Mouse (Mus musculus) midbrain, embryonic 11.5 days (tissue): ENCODE data around the gene Adam12. TPM values are rescaled to one million over a fixed set of nuclear protein-coding genes. Genes with fewer than 3 reads are reported as not detected.

ENCODE experiments used
- ATAC-seq: fragments of 200-750 bp; cut with Nextera tagmentation; 2 replicates; pipeline ENCODE4 v1.8.0; 2017; ENCODE audit warnings: moderate TSS enrichment, moderate library complexity; ENCODE audit not compliant: low FRiP score
- DNase-seq: peaks from one replicate; pipeline ENCODE4 v3.0.0; 2015; ENCODE audit warnings: low spot score; ENCODE audit errors: missing footprints
- H3K27ac ChIP-seq: fragments of 300-500 bp; sonication (generic); 2 replicates; pipeline ENCODE4 v1.5.1; 2014; ENCODE audit warnings: low read depth, low read length
- H3K27me3 ChIP-seq: fragments of 300-500 bp; sonication (generic); 2 replicates; pipeline ENCODE4 v1.6.1; 2014; ENCODE audit warnings: mild to moderate bottlenecking, low read length, moderate library complexity, mixed read lengths; ENCODE audit not compliant: control insufficient read depth, insufficient read depth
- H3K36me3 ChIP-seq: fragments of 300-500 bp; sonication (generic); 2 replicates; pipeline ENCODE4 v1.6.1; 2014; ENCODE audit warnings: mild to moderate bottlenecking, low read length, moderate library complexity, mixed read lengths; ENCODE audit not compliant: control insufficient read depth, insufficient read depth
- H3K4me1 ChIP-seq: fragments of 300-500 bp; sonication (generic); 2 replicates; pipeline ENCODE4 v1.6.1; 2014; ENCODE audit warnings: low read length; ENCODE audit not compliant: control insufficient read depth, insufficient read depth
- H3K4me2 ChIP-seq: fragments of 300-500 bp; sonication (generic); 2 replicates; pipeline ENCODE4 v1.6.1; 2014; ENCODE audit warnings: mild to moderate bottlenecking, moderate library complexity
- H3K4me3 ChIP-seq: fragments of 300-500 bp; sonication (generic); 2 replicates; pipeline ENCODE4 v1.5.1; 2014; ENCODE audit warnings: low read depth, low read length
- H3K9ac ChIP-seq: fragments of 300-500 bp; sonication (generic); 2 replicates; pipeline ENCODE4 v1.6.1; 2014; ENCODE audit warnings: low read length
- H3K9me3 ChIP-seq: fragments of 300-500 bp; sonication (generic); 2 replicates; pipeline ENCODE4 v1.6.1; 2016; ENCODE audit warnings: low read length; ENCODE audit not compliant: control insufficient read depth
- WGBS: fragments of 180-500 bp; shearing (Covaris S2); extraction: QIAGEN DNeasy Blood & Tissue Kit; methylation state at CpG from one replicate; pipeline ENCODE4 v1.1.7; 2014; 5-methylcytosine and 5-hydroxymethylcytosine counted together
- polyA plus RNA-seq: library from polyadenylated mRNA; unstranded; fragments of >200 nt; fragmentation: Nextera tagmentation; extraction: Ambion mirVana; gene quantifications from 2 replicates; pipeline ENCODE4 v1.2.1, GENCODE M21; 2014

Adam12 gene
- polyA plus RNA-seq, 1 experiment from 2014 or later = 1.5 TPM

GRCm38 (mm10) chr7:133863151-133863550 is 368.8 kb downstream of the Adam12 start:
- no peak overlapping the region for H3K4me3 ChIP-seq
- ATAC-seq = no peak
- no peaks in the 10 kb centered on the region for H3K36me3 ChIP-seq
- H3K27ac ChIP-seq = no peak overlapping the region
- 84% methylated on average over 3 of the region's 3 CpGs for WGBS
- DNase-seq = no peak
- H3K27me3 ChIP-seq = no peaks in the 10 kb centered on the region
- no peaks in the 10 kb centered on the region for H3K4me1 ChIP-seq
- no peaks in the 10 kb centered on the region for H3K9me3 ChIP-seq
- no peak overlapping the region for H3K9ac ChIP-seq
- no peak overlapping the region for H3K4me2 ChIP-seq

- no peak overlapping the region for H3K9ac ChIP-seq
- ATAC-seq (no peak), DNase-seq (peak; percentile 17)
- H3K36me3 ChIP-seq = no peaks in the 10 kb centered on the region
- 92% methylated on average over 5 of the region's 5 CpGs for WGBS
- H3K27me3 ChIP-seq = no peaks in the 10 kb centered on the region
- H3K4me1 ChIP-seq = no peaks in the 10 kb centered on the region
- H3K4me2 ChIP-seq = no peak overlapping the region
- H3K27ac ChIP-seq = no peak overlapping the region
- no peaks in the 10 kb centered on the region for H3K9me3 ChIP-seq
- H3K4me3 ChIP-seq = no peak overlapping the region
These were observed 369.2 kb downstream of the Adam12 start for GRCm38 (mm10) chr7:133862723-133863122.

- Histone ChIP-seq H3K9me3 (no peaks in the 10 kb centered on the region), H3K4me2 (no peak overlapping the region), H3K36me3 (no peaks in the 10 kb centered on the region), H3K27me3 (no peaks in the 10 kb centered on the region), H3K4me3 (no peak overlapping the region), H3K27ac (no peak overlapping the region), H3K9ac (no peak overlapping the region), H3K4me1 (no peaks in the 10 kb centered on the region)
- no peak for ATAC-seq
- DNase-seq = peak; percentile 45
- WGBS = 91% methylated on average over 6 of the region's 6 CpGs
These were observed 369.7 kb downstream of the Adam12 start for GRCm38 (mm10) chr7:133862233-133862632.

GRCm38 (mm10) chr7:133859548-133859947 is 372.4 kb downstream of the Adam12 start:
- Histone ChIP-seq H3K4me2 (no peak overlapping the region), H3K9ac (no peak overlapping the region), H3K4me1 (no peaks in the 10 kb centered on the region), H3K27me3 (no peaks in the 10 kb centered on the region), H3K4me3 (no peak overlapping the region), H3K9me3 (no peaks in the 10 kb centered on the region), H3K36me3 (no peaks in the 10 kb centered on the region), H3K27ac (no peak overlapping the region)
- no peak for DNase-seq
- 85% methylated on average over 4 of the region's 4 CpGs for WGBS
- ATAC-seq = no peak

GRCm38 (mm10) chr7:133858506-133858905 is 373.4 kb downstream of the Adam12 start:
- no peak overlapping the region for H3K27ac ChIP-seq
- H3K9me3 ChIP-seq = no peaks in the 10 kb centered on the region
- H3K9ac ChIP-seq = no peak overlapping the region
- no peak overlapping the region for H3K4me2 ChIP-seq
- no peaks in the 10 kb centered on the region for H3K4me1 ChIP-seq
- H3K27me3 ChIP-seq = no peaks in the 10 kb centered on the region
- WGBS = 92% methylated on average over 3 of the region's 3 CpGs
- H3K36me3 ChIP-seq = no peaks in the 10 kb centered on the region
- no peak for DNase-seq
- no peak for ATAC-seq
- no peak overlapping the region for H3K4me3 ChIP-seq

- H3K27me3 ChIP-seq = no peaks in the 10 kb centered on the region
- H3K9ac ChIP-seq = no peak overlapping the region
- H3K4me3 ChIP-seq = no peak overlapping the region
- H3K4me2 ChIP-seq = no peak overlapping the region
- ATAC-seq = peak; percentile 54; the same call in 1 of the 2 replicates
- peak; percentile 97 for DNase-seq
- 31% methylated on average over 3 of the region's 3 CpGs for WGBS
- H3K9me3 ChIP-seq = no peaks in the 10 kb centered on the region
- no peaks in the 10 kb centered on the region for H3K36me3 ChIP-seq
- no peaks in the 10 kb centered on the region for H3K4me1 ChIP-seq
- H3K27ac ChIP-seq = no peak overlapping the region
These were observed 375.7 kb downstream of the Adam12 start for GRCm38 (mm10) chr7:133856278-133856677.

GRCm38 (mm10) chr7:133850735-133851134 is 381.2 kb downstream of the Adam12 start:
- no peak overlapping the region for H3K4me2 ChIP-seq
- no peak overlapping the region for H3K9ac ChIP-seq
- H3K4me1 ChIP-seq = no peaks in the 10 kb centered on the region
- H3K9me3 ChIP-seq = no peaks in the 10 kb centered on the region
- DNase-seq (no peak), ATAC-seq (no peak)
- H3K27ac ChIP-seq = no peak overlapping the region
- H3K36me3 ChIP-seq = no peaks in the 10 kb centered on the region
- no peak overlapping the region for H3K4me3 ChIP-seq
- H3K27me3 ChIP-seq = no peaks in the 10 kb centered on the region

GRCm38 (mm10) chr7:133848180-133848579 is 383.8 kb downstream of the Adam12 start:
- Histone ChIP-seq H3K9me3 (no peaks in the 10 kb centered on the region), H3K9ac (no peak overlapping the region), H3K36me3 (no peaks in the 10 kb centered on the region), H3K27ac (no peak overlapping the region), H3K4me1 (no peaks in the 10 kb centered on the region), H3K4me2 (no peak overlapping the region), H3K4me3 (no peak overlapping the region), H3K27me3 (no peaks in the 10 kb centered on the region)
- 32% methylated on average over 2 of the region's 2 CpGs for WGBS
- ATAC-seq (no peak), DNase-seq (no peak)

GRCm38 (mm10) chr7:133847175-133847574 is 384.8 kb downstream of the Adam12 start:
- no peaks in the 10 kb centered on the region for H3K4me1 ChIP-seq
- H3K9me3 ChIP-seq = no peaks in the 10 kb centered on the region
- no peaks in the 10 kb centered on the region for H3K36me3 ChIP-seq
- H3K27me3 ChIP-seq = no peaks in the 10 kb centered on the region
- H3K4me2 ChIP-seq = no peak overlapping the region
- ATAC-seq (no peak), DNase-seq (no peak)
- H3K27ac ChIP-seq = no peak overlapping the region
- WGBS = 27% methylated on average over 1 of the region's 1 CpGs
- H3K9ac ChIP-seq = no peak overlapping the region
- H3K4me3 ChIP-seq = no peak overlapping the region

- ATAC-seq (no peak), DNase-seq (no peak)
These were observed 389.9 kb downstream of the Adam12 start for GRCm38 (mm10) chr7:133842079-133842478.

More at GRCm38 (mm10) chr7:133842079-133842478, 389.9 kb downstream of the Adam12 start:
- no peaks in the 10 kb centered on the region for H3K9me3 ChIP-seq
- H3K4me2 ChIP-seq = no peak overlapping the region
- H3K36me3 ChIP-seq = no peaks in the 10 kb centered on the region
- H3K27me3 ChIP-seq = no peaks in the 10 kb centered on the region
- no peak overlapping the region for H3K9ac ChIP-seq
- no peak overlapping the region for H3K4me3 ChIP-seq
- no peaks in the 10 kb centered on the region for H3K4me1 ChIP-seq
- H3K27ac ChIP-seq = no peak overlapping the region
- WGBS = 74% methylated on average over 6 of the region's 6 CpGs
